23 mouse cellular contexts compared by ENCODE assay signal in the genomic region with DNA sequence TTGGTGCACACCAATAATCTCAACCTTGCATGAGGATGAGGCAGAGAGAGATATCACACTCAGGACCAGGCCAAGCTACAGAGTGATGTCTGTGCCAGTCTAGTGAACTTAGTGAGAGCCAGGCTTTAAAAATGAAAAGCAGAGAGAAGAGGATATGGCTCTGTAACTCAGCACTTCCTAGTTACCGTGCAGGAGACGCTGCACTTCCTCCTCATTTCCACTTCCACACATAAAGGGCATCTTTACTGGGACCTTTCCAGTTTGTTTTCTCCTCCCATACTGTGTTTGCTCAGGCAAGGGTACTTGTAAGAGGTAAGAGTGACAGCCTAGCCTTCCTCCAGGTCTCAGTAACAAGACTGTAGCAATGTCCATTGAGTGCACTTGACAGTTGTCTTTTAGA.
DNase-seq lines count a peak whose midpoint lies in the region; ATAC-seq lines count a peak whose summit lies in the region.
"Had no signal": no experiment of that assay in that cellular context is flagged by ENCODE, and none has a peak within 500 bp of the region (broad histone marks: within the 10 kb centered on the region; RNA-seq: fewer than 3 reads in every experiment).

No protein-coding gene starts in this region.

- H3K4me1 ChIP-seq in hindbrain, embryonic 14.5 days (replicated peaks; ENCODE audit: control insufficient read depth, insufficient read depth, low read length): no peaks in the 10 kb centered on the region
- H3K4me1 ChIP-seq: forebrain, embryonic 12.5 days; hindbrain, embryonic 15.5 days; intestine, embryonic 15.5 days had no signal

- peak; percentile 22 for DNase-seq in CD4-positive helper T cell, adult 2 months (ENCODE audit: low read depth, low spot score)
- peak; percentile 6 for DNase-seq in retina, postnatal 1 day
- DNase-seq in thymus, postnatal 0 days (ENCODE audit: low spot score): no peak
- no peak for DNase-seq in hindbrain, embryonic 14.5 days (ENCODE audit: low spot score)
- no peak for DNase-seq in urinary bladder, adult 2 months (ENCODE audit: low spot score)
- DNase-seq: adrenal gland, postnatal 10 days; adrenal gland, postnatal 36 days; cerebellum, adult 18-20 months; cerebellum, postnatal 14 days; gastrocnemius, adult 2 months; gastrocnemius, postnatal 14 days; heart, adult 11 months; heart, postnatal 14 days; heart, postnatal 4 days; kidney, adult 11 months had no signal

- H3K27me3 ChIP-seq in hindbrain, embryonic 14.5 days (ENCODE audit: control insufficient read depth, insufficient read depth, low read length): no peaks in the 10 kb centered on the region
- H3K27me3 ChIP-seq: embryonic facial prominence, embryonic 12.5 days; embryonic facial prominence, embryonic 15.5 days; forebrain, embryonic 12.5 days; heart, embryonic 13.5 days; hindbrain, embryonic 15.5 days; intestine, embryonic 15.5 days had no signal

- H3K36me3 ChIP-seq in hindbrain, embryonic 14.5 days (replicated peaks; ENCODE audit: control insufficient read depth, insufficient read depth): no peaks in the 10 kb centered on the region
- H3K36me3 ChIP-seq: embryonic facial prominence, embryonic 12.5 days; embryonic facial prominence, embryonic 15.5 days; forebrain, embryonic 12.5 days; heart, embryonic 13.5 days; hindbrain, embryonic 15.5 days; intestine, embryonic 15.5 days had no signal

- no peak overlapping the region for H3K4me2 ChIP-seq in hindbrain, embryonic 14.5 days (replicated peaks)
- H3K4me2 ChIP-seq: embryonic facial prominence, embryonic 12.5 days; embryonic facial prominence, embryonic 15.5 days; forebrain, embryonic 12.5 days; heart, embryonic 13.5 days; hindbrain, embryonic 15.5 days; intestine, embryonic 15.5 days had no signal

- no peak overlapping the region for H3K9ac ChIP-seq in hindbrain, embryonic 14.5 days
- H3K9ac ChIP-seq: embryonic facial prominence, embryonic 12.5 days; embryonic facial prominence, embryonic 15.5 days; forebrain, embryonic 12.5 days; heart, embryonic 13.5 days; hindbrain, embryonic 15.5 days; intestine, embryonic 15.5 days had no signal

- peak; percentile 17 for ATAC-seq in CD4-positive, CD25-positive, alpha-beta regulatory T cell, adult 4 months
- ATAC-seq in megakaryocyte progenitor cell, adult 5-6 weeks (replicated peaks; ENCODE audit: poor library complexity): 0 out of 2 replicates have a peak, but pooled peaks have one; percentile 2
- no peak for ATAC-seq in hindbrain, embryonic 14.5 days (ENCODE audit: low FRiP score)
- ATAC-seq: intestine, embryonic 15.5 days had no signal

- no peaks in the 10 kb centered on the region for H3K9me3 ChIP-seq in hindbrain, embryonic 14.5 days (ENCODE audit: control insufficient read depth, low read length)
- H3K9me3 ChIP-seq: embryonic facial prominence, embryonic 12.5 days; embryonic facial prominence, embryonic 15.5 days; forebrain, embryonic 12.5 days; heart, embryonic 13.5 days; hindbrain, embryonic 15.5 days; intestine, embryonic 15.5 days had no signal

- no peak overlapping the region for H3K27ac ChIP-seq in hindbrain, embryonic 14.5 days
- H3K27ac ChIP-seq: embryonic facial prominence, embryonic 12.5 days; embryonic facial prominence, embryonic 15.5 days; forebrain, embryonic 12.5 days; gastrocnemius, adult 2 months; hindbrain, embryonic 15.5 days; intestine, embryonic 15.5 days had no signal

- H3K4me3 ChIP-seq in hindbrain, embryonic 14.5 days (replicated peaks; ENCODE audit: low read length): no peak overlapping the region
- H3K4me3 ChIP-seq: embryonic facial prominence, embryonic 12.5 days; embryonic facial prominence, embryonic 15.5 days; forebrain, embryonic 12.5 days; gastrocnemius, adult 2 months; heart, embryonic 13.5 days; hindbrain, embryonic 15.5 days; intestine, embryonic 15.5 days had no signal

- WGBS in hindbrain, embryonic 14.5 days: 93% methylated on average over 2 of the region's 2 CpGs

Comparison
In these comparisons a context has a peak if more than half of its experiments do, and no peak if none do; other contexts are left out.
1. DNase-seq: peak in CD4-positive helper T cell, adult 2 months (single experiment) and retina, postnatal 1 day (single experiment); none in thymus, postnatal 0 days (single experiment), hindbrain, embryonic 14.5 days (single experiment) and urinary bladder, adult 2 months (single experiment).